Mouse (Mus musculus): ENCODE data around the gene Zfp709. TPM values are rescaled to one million over a fixed set of nuclear protein-coding genes. Genes with fewer than 3 reads are reported as not detected.
"Not testable (repeated sequence)": the region's sequence is repeated elsewhere in the genome, so short reads cannot be mapped to it uniquely, and the experiment has no call there.

The Zfp709 gene
- total RNA-seq (2022) = 1 to 10 TPM; 1.7 to 2.4 (median 1.8) TPM

GRCm38 (mm10) chr8:71881618-71882274 is at the start of gene Zfp709:
TSS of gene Zfp709 (plus strand) at chr8:71882019.
- peak; percentile 38 to 42 for DNase-seq (ENCODE audit: low spot score in 2 of 2)

GRCm38 (mm10) chr8:71838207-71838606 is 43.6 kb upstream of the Zfp709 start:
- not testable (repeated sequence) for DNase-seq (ENCODE audit: low spot score in 2 of 2)

- DNase-seq (ENCODE audit: low spot score in 2 of 2) = not testable (repeated sequence)
Measured at GRCm38 (mm10) chr8:71841201-71841817, 40.5 kb upstream of the Zfp709 start.

GRCm38 (mm10) chr8:71842476-71842875 is 39.3 kb upstream of the Zfp709 start:
- not testable (repeated sequence) for DNase-seq (ENCODE audit: low spot score in 2 of 2)

GRCm38 (mm10) chr8:71844453-71844852 is 37.4 kb upstream of the Zfp709 start:
- not testable (repeated sequence) for DNase-seq (ENCODE audit: low spot score in 2 of 2)

- not testable (repeated sequence) for DNase-seq (ENCODE audit: low spot score in 2 of 2)
Measured at GRCm38 (mm10) chr8:71845993-71846483, 35.8 kb upstream of the Zfp709 start.

- not testable (repeated sequence) for DNase-seq (ENCODE audit: low spot score in 2 of 2)
Measured at GRCm38 (mm10) chr8:71846745-71847144, 35.1 kb upstream of the Zfp709 start.

- DNase-seq (ENCODE audit: low spot score in 2 of 2) = not testable (repeated sequence)
Measured at GRCm38 (mm10) chr8:71851014-71851413, 30.8 kb upstream of the Zfp709 start.

GRCm38 (mm10) chr8:71853360-71853759 is 28.5 kb upstream of the Zfp709 start:
- not testable (repeated sequence) for DNase-seq (ENCODE audit: low spot score in 2 of 2)

GRCm38 (mm10) chr8:71856630-71857328 is 25.0 kb upstream of the Zfp709 start:
- DNase-seq (ENCODE audit: low spot score in 2 of 2) = not testable (repeated sequence)

GRCm38 (mm10) chr8:71857364-71857763 is 24.5 kb upstream of the Zfp709 start:
- not testable (repeated sequence) for DNase-seq (ENCODE audit: low spot score in 2 of 2)

- not testable (repeated sequence) for DNase-seq (ENCODE audit: low spot score in 2 of 2)
Measured at GRCm38 (mm10) chr8:71861551-71861950, 20.3 kb upstream of the Zfp709 start.

GRCm38 (mm10) chr8:71862038-71862437 is 19.8 kb upstream of the Zfp709 start:
- DNase-seq (ENCODE audit: low spot score in 2 of 2) = not testable (repeated sequence)

- DNase-seq (ENCODE audit: low spot score in 2 of 2) = not testable (repeated sequence)
Measured at GRCm38 (mm10) chr8:71900666-71901065, 18.8 kb downstream of the Zfp709 start.

GRCm38 (mm10) chr8:71903084-71903483 is 21.3 kb downstream of the Zfp709 start:
- not testable (repeated sequence) for DNase-seq (ENCODE audit: low spot score in 2 of 2)

- DNase-seq (ENCODE audit: low spot score in 2 of 2) = no peak
Measured at GRCm38 (mm10) chr8:71906809-71907208, 25.0 kb downstream of the Zfp709 start.

GRCm38 (mm10) chr8:71907798-71908257 is 26.0 kb downstream of the Zfp709 start:
- DNase-seq (ENCODE audit: low spot score in 2 of 2) = no peak

GRCm38 (mm10) chr8:71908309-71909261 is 26.8 kb downstream of the Zfp709 start, which contains the start of the genes Zfp882 and Zfp617:
TSS of gene Zfp882 (plus strand) at chr8:71908608.
TSS of gene Zfp617 (plus strand) at chr8:71908635.
- peak; percentile 73 to 78 for DNase-seq (ENCODE audit: low spot score in 2 of 2)

- no peak for DNase-seq (ENCODE audit: low spot score in 2 of 2)
Measured at GRCm38 (mm10) chr8:71912286-71912685, 30.5 kb downstream of the Zfp709 start.

GRCm38 (mm10) chr8:71922567-71923401 is 41.0 kb downstream of the Zfp709 start:
- peak; percentile 86 to 92 for DNase-seq (ENCODE audit: low spot score in 2 of 2)
